Mouse (Mus musculus) hindlimb bud, embryonic 11.5 days (tissue): Measurements from ENCODE around the gene Tshz2.

Source experiments
- DNase-seq: peaks from one replicate; pipeline ENCODE4 v3.0.0-alpha.2; 2012; ENCODE audit warnings: low read depth, low spot score; ENCODE audit errors: extremely low spot score

Tshz2 gene

GRCm38 (mm10) chr2:170036791-170037241, 404.0 kb downstream of the Tshz2 start:
- no peak for DNase-seq

- DNase-seq: no peak
Measured at GRCm38 (mm10) chr2:170037346-170037745, 404.5 kb downstream of the Tshz2 start.

- DNase-seq: no peak
Measured at GRCm38 (mm10) chr2:170039772-170040171, 407.0 kb downstream of the Tshz2 start.

GRCm38 (mm10) chr2:170041101-170041500, 408.3 kb downstream of the Tshz2 start:
- no peak for DNase-seq

- no peak for DNase-seq
Measured at GRCm38 (mm10) chr2:170042471-170043213, 409.8 kb downstream of the Tshz2 start.

- DNase-seq: no peak
Measured at GRCm38 (mm10) chr2:170043290-170043689, 410.5 kb downstream of the Tshz2 start.

- DNase-seq: no peak
Measured at GRCm38 (mm10) chr2:170045896-170046295, 413.1 kb downstream of the Tshz2 start.

GRCm38 (mm10) chr2:170046371-170047145, 413.7 kb downstream of the Tshz2 start:
- no peak for DNase-seq

- no peak for DNase-seq
Measured at GRCm38 (mm10) chr2:170048831-170049230, 416.0 kb downstream of the Tshz2 start.

- no peak for DNase-seq
Measured at GRCm38 (mm10) chr2:170050651-170051050, 417.8 kb downstream of the Tshz2 start.

GRCm38 (mm10) chr2:170051441-170051840, 418.6 kb downstream of the Tshz2 start:
- DNase-seq: no peak

GRCm38 (mm10) chr2:170054943-170055342, 422.1 kb downstream of the Tshz2 start:
- DNase-seq: no peak

GRCm38 (mm10) chr2:170055413-170055812, 422.6 kb downstream of the Tshz2 start:
- DNase-seq: no peak

- no peak for DNase-seq
Measured at GRCm38 (mm10) chr2:170058774-170059173, 426.0 kb downstream of the Tshz2 start.

- no peak for DNase-seq
Measured at GRCm38 (mm10) chr2:170060066-170060465, 427.3 kb downstream of the Tshz2 start.

- DNase-seq: no peak
Measured at GRCm38 (mm10) chr2:170062378-170062777, 429.6 kb downstream of the Tshz2 start.

GRCm38 (mm10) chr2:170069976-170070375, 437.2 kb downstream of the Tshz2 start:
- no peak for DNase-seq

- peak; percentile 73 for DNase-seq
Measured at GRCm38 (mm10) chr2:170070641-170071241, 437.9 kb downstream of the Tshz2 start.

GRCm38 (mm10) chr2:170076941-170077490, 444.2 kb downstream of the Tshz2 start:
- no peak for DNase-seq

GRCm38 (mm10) chr2:170078041-170078440, 445.2 kb downstream of the Tshz2 start:
- DNase-seq: no peak

GRCm38 (mm10) chr2:170078442-170079017, 445.7 kb downstream of the Tshz2 start:
- no peak for DNase-seq
